Mouse (Mus musculus) thymus, adult 2 months (tissue): ENCODE results near the gene Hps5.

Experiments
- CTCF ChIP-seq: fragments of 200-500 bp; IDR thresholded peaks from 2 replicates; pipeline ENCODE4 v1.5.1; 2012; ENCODE audit warnings: mild to moderate bottlenecking, control low read depth, low read length, moderate library complexity, borderline replicate concordance; ENCODE audit not compliant: control insufficient read depth, poor library complexity, insufficient read depth; ENCODE audit errors: extremely low read depth
- POLR2A ChIP-seq: fragments of 200-500 bp; IDR thresholded peaks from 2 replicates; pipeline ENCODE4 v1.6.1; 2012; ENCODE audit warnings: mild to moderate bottlenecking, low read length, control low read depth, moderate library complexity; ENCODE audit not compliant: control insufficient read depth, poor library complexity, insufficient read depth; ENCODE audit errors: extremely low read depth

DNA sequence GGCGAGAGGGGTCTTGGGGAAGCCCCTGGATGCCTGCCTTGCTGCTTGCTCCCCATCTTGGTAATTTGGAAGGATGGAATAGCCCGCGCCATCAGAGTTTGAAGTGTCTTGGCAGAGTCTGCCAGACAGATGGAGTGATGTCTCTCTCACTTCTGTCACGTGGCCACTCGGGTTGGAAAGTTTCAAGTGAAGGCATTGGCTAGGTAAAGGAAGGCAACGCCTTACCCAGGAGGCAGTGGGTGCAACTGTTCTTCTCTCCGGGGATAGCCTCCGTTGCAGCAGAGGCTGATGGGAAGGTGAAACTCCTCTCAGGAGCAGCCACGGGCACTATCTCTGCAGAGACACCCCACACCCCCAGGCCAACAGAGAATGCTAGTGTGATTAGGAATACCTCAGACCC lies 75.4 kb downstream of the Hps5 start:
- no peak for TF ChIP-seq POLR2A
- TF ChIP-seq CTCF, result no peak
